Mouse (Mus musculus): ENCODE results near the gene Pir. TPM values are rescaled to one million over a fixed set of nuclear protein-coding genes. Genes with fewer than 3 reads are reported as not detected.

The Pir gene
- polyA plus RNA-seq, 2 experiments: 3.1 to 5.9 TPM

DNA sequence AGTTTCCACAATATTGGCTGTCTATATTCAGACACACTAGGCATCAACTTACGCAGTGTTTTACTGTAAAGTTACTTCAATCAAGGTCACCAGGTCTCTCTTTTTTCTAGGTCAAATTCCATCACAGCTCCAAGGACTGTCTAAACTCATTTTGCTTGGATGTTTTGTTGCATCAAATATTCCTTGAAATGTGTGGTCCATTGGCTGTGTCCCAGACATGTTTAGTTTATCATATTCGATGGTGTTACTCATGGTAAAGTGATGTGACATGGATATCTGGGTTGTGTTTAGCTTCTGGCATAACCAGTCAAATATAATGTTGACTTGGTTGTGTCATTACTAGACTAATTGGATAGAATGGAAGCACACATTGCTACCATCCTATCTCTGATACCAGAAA, 61.2 kb downstream of the Pir start:
- Histone ChIP-seq H3K4me1 (ENCODE audit: control insufficient read depth, insufficient read depth, low read length) (no peaks in the 10 kb centered on the region), H3K9me3 (ENCODE audit: control insufficient read depth, low read length) (no peaks in the 10 kb centered on the region), H3K27ac (replicated peaks; ENCODE audit: low read depth, low read length) (no peak overlapping the region), H3K9ac (ENCODE audit: low read depth, low read length, severe bottlenecking) (no peak overlapping the region), H3K27me3 (ENCODE audit: control insufficient read depth, insufficient read depth, low read length) (no peaks in the 10 kb centered on the region), H3K4me2 (replicated peaks; ENCODE audit: low read depth, low read length, severe bottlenecking) (no peak overlapping the region), H3K36me3 (ENCODE audit: control insufficient read depth, insufficient read depth, low read length) (no peaks in the 10 kb centered on the region), H3K4me3 (replicated peaks; ENCODE audit: low read length) (no peak overlapping the region)
- ATAC-seq (ENCODE audit: low FRiP score, low read depth): no peak
- no peak for DNase-seq (ENCODE audit: low spot score)
- TF ChIP-seq POLR2A (IDR thresholded peaks at IDR 0.05; ENCODE audit: borderline replicate concordance, extremely low read depth, insufficient read depth, insufficient read length): no peak
- 73% methylated on average over 2 of the region's 2 CpGs for WGBS

DNA sequence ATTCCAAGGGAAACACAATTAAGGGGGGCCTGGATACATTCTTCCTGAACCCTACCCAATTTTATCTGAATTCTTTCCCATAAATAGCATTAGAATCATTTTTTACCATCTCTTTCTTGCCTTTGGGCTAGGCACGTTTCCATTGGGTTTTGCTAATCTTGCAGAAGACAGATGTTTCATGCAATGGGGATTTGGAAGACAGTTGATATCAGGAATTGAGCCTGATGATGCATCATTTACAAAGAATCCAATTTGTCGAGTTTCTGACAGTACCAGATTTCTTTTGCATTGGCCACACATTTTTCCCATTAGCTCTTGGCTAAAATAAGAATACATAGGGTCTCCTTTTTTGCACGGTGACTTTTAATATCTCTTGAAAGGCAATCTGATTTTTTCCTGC, 61.6 kb downstream of the Pir start:
- no peak for TF ChIP-seq POLR2A (IDR thresholded peaks at IDR 0.05; ENCODE audit: borderline replicate concordance, extremely low read depth, insufficient read depth, insufficient read length)
- no peak overlapping the region for H3K9ac ChIP-seq (ENCODE audit: low read depth, low read length, severe bottlenecking)
- WGBS: 65% methylated on average over 3 of the region's 3 CpGs
- H3K27ac ChIP-seq (replicated peaks; ENCODE audit: low read depth, low read length): no peak overlapping the region
- DNase-seq (ENCODE audit: low spot score): no peak
- H3K36me3 ChIP-seq (ENCODE audit: control insufficient read depth, insufficient read depth, low read length): no peaks in the 10 kb centered on the region
- H3K4me3 ChIP-seq (replicated peaks; ENCODE audit: low read length): no peak overlapping the region
- no peak overlapping the region for H3K4me2 ChIP-seq (replicated peaks; ENCODE audit: low read depth, low read length, severe bottlenecking)
- no peak for ATAC-seq (ENCODE audit: low FRiP score, low read depth)
- H3K9me3 ChIP-seq (ENCODE audit: control insufficient read depth, low read length): no peaks in the 10 kb centered on the region
- no peaks in the 10 kb centered on the region for H3K4me1 ChIP-seq (ENCODE audit: control insufficient read depth, insufficient read depth, low read length)
- H3K27me3 ChIP-seq (ENCODE audit: control insufficient read depth, insufficient read depth, low read length): no peaks in the 10 kb centered on the region

- Histone ChIP-seq H3K4me1 (ENCODE audit: control insufficient read depth, insufficient read depth, low read length) (no peaks in the 10 kb centered on the region), H3K4me2 (replicated peaks; ENCODE audit: low read depth, low read length, severe bottlenecking) (no peak overlapping the region), H3K9me3 (ENCODE audit: control insufficient read depth, low read length) (no peaks in the 10 kb centered on the region), H3K27me3 (ENCODE audit: control insufficient read depth, insufficient read depth, low read length) (no peaks in the 10 kb centered on the region), H3K36me3 (ENCODE audit: control insufficient read depth, insufficient read depth, low read length) (no peaks in the 10 kb centered on the region), H3K9ac (ENCODE audit: low read depth, low read length, severe bottlenecking) (no peak overlapping the region), H3K4me3 (replicated peaks; ENCODE audit: low read length) (no peak overlapping the region), H3K27ac (replicated peaks; ENCODE audit: low read depth, low read length) (no peak overlapping the region)
- DNase-seq (ENCODE audit: low spot score) (no peak), ATAC-seq (ENCODE audit: low FRiP score, low read depth) (no peak)
- WGBS: 83% methylated on average over 4 of the region's 4 CpGs
- TF ChIP-seq POLR2A (IDR thresholded peaks at IDR 0.05; ENCODE audit: borderline replicate concordance, extremely low read depth, insufficient read depth, insufficient read length): no peak
Observed at GRCm38 (mm10) chrX:164338591-164338990, 69.4 kb downstream of the Pir start.

GRCm38 (mm10) chrX:164345359-164345938, 76.3 kb downstream of the Pir start:
- WGBS: 88% methylated on average over 4 of the region's 4 CpGs
- no peak for TF ChIP-seq POLR2A (IDR thresholded peaks at IDR 0.05; ENCODE audit: borderline replicate concordance, extremely low read depth, insufficient read depth, insufficient read length)
- ATAC-seq (ENCODE audit: low FRiP score, low read depth) (no peak), DNase-seq (ENCODE audit: low spot score) (no peak)
- H3K4me3 ChIP-seq (replicated peaks; ENCODE audit: low read length): no peak overlapping the region
- no peak overlapping the region for H3K9ac ChIP-seq (ENCODE audit: low read depth, low read length, severe bottlenecking)
- no peaks in the 10 kb centered on the region for H3K36me3 ChIP-seq (ENCODE audit: control insufficient read depth, insufficient read depth, low read length)
- H3K27me3 ChIP-seq (ENCODE audit: control insufficient read depth, insufficient read depth, low read length): no peaks in the 10 kb centered on the region
- no peaks in the 10 kb centered on the region for H3K9me3 ChIP-seq (ENCODE audit: control insufficient read depth, low read length)
- H3K27ac ChIP-seq (replicated peaks; ENCODE audit: low read depth, low read length): no peak overlapping the region
- H3K4me1 ChIP-seq (ENCODE audit: control insufficient read depth, insufficient read depth, low read length): no peaks in the 10 kb centered on the region
- no peak overlapping the region for H3K4me2 ChIP-seq (replicated peaks; ENCODE audit: low read depth, low read length, severe bottlenecking)

DNA sequence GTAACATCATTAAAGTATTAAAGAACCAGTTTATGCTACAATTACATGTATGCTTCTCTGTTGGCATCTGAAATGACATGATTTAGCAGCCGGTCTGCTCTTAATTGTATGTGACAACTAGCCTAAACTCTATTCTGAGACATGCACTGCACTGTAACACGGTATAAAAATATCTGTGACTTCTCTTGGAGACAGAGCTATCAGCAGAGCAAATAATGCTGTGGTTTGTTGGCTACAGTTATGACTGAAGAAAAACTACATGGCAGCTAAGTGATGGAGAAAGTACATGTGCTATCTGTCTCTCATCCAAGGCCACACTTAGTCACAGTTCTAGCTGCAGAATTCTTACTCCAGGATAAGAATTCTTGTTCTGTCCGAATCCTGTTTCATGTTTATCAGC, 79.8 kb downstream of the Pir start:
- Histone ChIP-seq H3K9ac (ENCODE audit: low read depth, low read length, severe bottlenecking) (no peak overlapping the region), H3K9me3 (ENCODE audit: control insufficient read depth, low read length) (no peaks in the 10 kb centered on the region), H3K4me3 (replicated peaks; ENCODE audit: low read length) (no peak overlapping the region), H3K27me3 (ENCODE audit: control insufficient read depth, insufficient read depth, low read length) (no peaks in the 10 kb centered on the region), H3K4me2 (replicated peaks; ENCODE audit: low read depth, low read length, severe bottlenecking) (no peak overlapping the region), H3K4me1 (ENCODE audit: control insufficient read depth, insufficient read depth, low read length) (no peaks in the 10 kb centered on the region), H3K36me3 (ENCODE audit: control insufficient read depth, insufficient read depth, low read length) (no peaks in the 10 kb centered on the region), H3K27ac (replicated peaks; ENCODE audit: low read depth, low read length) (no peak overlapping the region)
- DNase-seq (ENCODE audit: low spot score) (no peak), ATAC-seq (ENCODE audit: low FRiP score, low read depth) (no peak)
- WGBS: 79% methylated on average over 3 of the region's 3 CpGs
- no peak for TF ChIP-seq POLR2A (IDR thresholded peaks at IDR 0.05; ENCODE audit: borderline replicate concordance, extremely low read depth, insufficient read depth, insufficient read length)
